Mouse (Mus musculus) gonadal fat pad, adult 2 months (tissue): Measurements from ENCODE around the gene Prtg. TPM values are rescaled to one million over a fixed set of nuclear protein-coding genes. Genes with fewer than 3 reads are reported as not detected.
A peak's percentile ranks its signal among the peaks of the same experiment; 100 is the strongest.

Experiments used
- DNase-seq: peaks from one replicate; pipeline ENCODE4 v3.0.0-alpha.2; 2012; ENCODE audit warnings: low read depth
- polyA plus RNA-seq: library from polyadenylated mRNA; depleted of rRNA; stranded (reverse); fragments of >200 nt; gene quantifications from 2 replicates; pipeline ENCODE4 v1.2.3, GENCODE M21; 2012

Prtg gene
- polyA plus RNA-seq, 1 experiment: 0.18 TPM

GRCm38 (mm10) chr9:72911381-72911780 is 104.7 kb downstream of the Prtg start:
- DNase-seq: no peak

GRCm38 (mm10) chr9:72913551-72913950 is 106.9 kb downstream of the Prtg start:
- DNase-seq: peak; percentile 14

- DNase-seq: no peak
These were observed 109.1 kb downstream of the Prtg start for GRCm38 (mm10) chr9:72915728-72916127.

- no peak for DNase-seq
These were observed 116.4 kb downstream of the Prtg start for GRCm38 (mm10) chr9:72923068-72923467.

GRCm38 (mm10) chr9:72925021-72925934 is 118.6 kb downstream of the Prtg start, which contains the start of gene Pygo1:
Pygo1 (plus strand) TSS chr9:72925645.
- DNase-seq: no peak

GRCm38 (mm10) chr9:72925935-72926258 is 119.2 kb downstream of the Prtg start:
- DNase-seq: no peak

- no peak for DNase-seq
These were observed 124.6 kb downstream of the Prtg start for GRCm38 (mm10) chr9:72931166-72931790.

- DNase-seq: no peak
These were observed 128.6 kb downstream of the Prtg start for GRCm38 (mm10) chr9:72935309-72935708.

- DNase-seq: peak; percentile 52
These were observed 129.6 kb downstream of the Prtg start for GRCm38 (mm10) chr9:72936301-72936700.

- no peak for DNase-seq
These were observed 136.8 kb downstream of the Prtg start for GRCm38 (mm10) chr9:72943424-72943823.

GRCm38 (mm10) chr9:72944286-72944685 is 137.6 kb downstream of the Prtg start:
- no peak for DNase-seq

- DNase-seq: no peak
These were observed 140.3 kb downstream of the Prtg start for GRCm38 (mm10) chr9:72947010-72947409.

- DNase-seq: no peak
These were observed 142.9 kb downstream of the Prtg start for GRCm38 (mm10) chr9:72949572-72949971.

GRCm38 (mm10) chr9:72954746-72955145 is 148.1 kb downstream of the Prtg start:
- DNase-seq: no peak

- DNase-seq: no peak
These were observed 148.9 kb downstream of the Prtg start for GRCm38 (mm10) chr9:72955546-72955945.

GRCm38 (mm10) chr9:72958521-72959450 is 152.1 kb downstream of the Prtg start, which contains the start of the genes Dyx1c1 and Gm44503:
Dyx1c1 (plus strand) TSS chr9:72958785.
Gm44503 (plus strand) TSS chr9:72958852.
- no peak for DNase-seq

- DNase-seq: no peak
These were observed 154.7 kb downstream of the Prtg start for GRCm38 (mm10) chr9:72961346-72961745.

- no peak for DNase-seq
These were observed 155.3 kb downstream of the Prtg start for GRCm38 (mm10) chr9:72961959-72962358.
